Mouse (Mus musculus) macrophage (primary cell): ENCODE measurements at regions not wholly inside any gene's neighbourhood (a gene's known extent, or its start where the extent isn't known, plus 50 kb on each side); places are given as distances from the start of the nearest gene placed in this dataset.

ENCODE experiments used
- H3K27ac ChIP-seq: fragments of 350-480 bp; formaldehyde crosslinking; 2 replicates; pipeline ENCODE4 v1.9.0; 2021
- H3K36me3 ChIP-seq: fragments of 350-480 bp; formaldehyde crosslinking; 2 replicates; pipeline ENCODE4 v1.9.0; 2021; ENCODE audit errors: inconsistent target
- H3K4me3 ChIP-seq: fragments of 350-480 bp; formaldehyde crosslinking; 2 replicates; pipeline ENCODE4 v1.9.0; 2021; ENCODE audit errors: inconsistent target
- H3K79me2 ChIP-seq: fragments of 350-480 bp; formaldehyde crosslinking; 2 replicates; pipeline ENCODE4 v1.9.0; 2021; ENCODE audit errors: inconsistent target
- WGBS: methylation state at CpG from one replicate; pipeline ENCODE4 v1.1.7; 2026; ENCODE audit warnings: inconsistent platforms; ENCODE audit not compliant: missing documents; 5-methylcytosine and 5-hydroxymethylcytosine counted together

DNA sequence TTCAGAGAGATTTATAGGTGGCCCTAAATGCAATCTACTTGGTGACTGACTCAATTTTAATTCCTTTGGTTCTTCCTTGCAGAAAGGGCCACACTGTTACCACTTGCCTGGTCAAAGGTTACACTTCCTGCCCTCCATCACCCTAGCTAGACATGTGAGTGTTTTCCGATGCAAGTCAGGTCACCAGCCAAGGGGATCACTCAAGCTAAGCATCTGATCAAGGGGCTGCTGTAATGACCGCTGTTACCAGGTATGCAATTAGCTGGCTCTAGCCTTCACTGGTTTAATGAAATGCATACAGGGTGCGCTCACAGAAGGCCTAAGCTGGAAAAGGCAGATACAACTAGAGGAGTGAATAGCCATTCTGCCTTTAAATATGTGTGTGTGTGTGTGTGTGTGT, 105.1 kb downstream of the Mtx2 start:
- Histone ChIP-seq H3K27ac (no peak overlapping the region), H3K36me3 (no peaks in the 10 kb centered on the region), H3K79me2 (no peaks in the 10 kb centered on the region), H3K4me3 (no peak overlapping the region)
- WGBS = 97% methylated on average over 3 of the region's 3 CpGs

DNA sequence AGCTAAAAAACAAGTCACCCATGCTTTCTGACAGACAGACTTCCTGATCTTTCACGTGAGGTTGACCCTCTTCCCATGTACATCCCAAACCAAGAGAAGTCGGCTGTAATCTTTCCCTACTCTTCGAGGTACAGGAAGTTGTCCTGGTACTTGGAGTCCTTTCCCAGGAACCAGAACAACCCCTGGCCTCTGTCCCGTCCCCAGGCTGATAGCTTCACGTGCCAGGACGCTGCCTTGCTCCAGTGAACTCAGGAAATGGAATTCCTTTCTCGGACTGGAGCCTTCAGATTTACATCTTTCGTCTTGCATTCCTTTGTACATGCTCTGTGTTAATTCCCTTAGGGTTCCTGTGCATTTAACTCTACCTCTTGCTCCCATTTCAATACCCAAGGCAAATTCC, 107.6 kb downstream of the Mtx2 start:
- Histone ChIP-seq H3K4me3 (no peak overlapping the region), H3K79me2 (no peaks in the 10 kb centered on the region), H3K27ac (no peak overlapping the region), H3K36me3 (no peaks in the 10 kb centered on the region)
- 78% methylated on average over 8 of the region's 8 CpGs for WGBS

DNA sequence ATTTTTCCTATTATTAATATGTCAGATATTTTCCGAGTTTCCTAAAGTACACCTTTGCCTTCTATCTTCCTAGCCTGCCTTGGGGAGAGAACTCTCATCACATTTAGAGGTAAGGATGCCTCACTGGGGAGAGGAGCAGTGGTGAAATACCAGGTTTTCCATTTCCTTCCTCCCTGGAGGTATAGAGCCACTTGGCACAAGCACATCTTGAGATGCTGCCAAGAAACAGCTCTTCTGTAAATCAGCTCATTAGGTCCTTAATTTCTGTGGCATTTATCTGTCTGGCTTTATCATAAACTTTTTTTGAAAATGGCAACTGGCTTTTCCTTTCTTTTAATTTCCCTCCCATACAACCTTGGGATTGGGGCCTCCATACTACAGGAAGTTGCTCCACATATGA, 108.2 kb downstream of the Mtx2 start:
- H3K4me3 ChIP-seq = no peak overlapping the region
- H3K36me3 ChIP-seq = no peaks in the 10 kb centered on the region
- no peak overlapping the region for H3K27ac ChIP-seq
- no peaks in the 10 kb centered on the region for H3K79me2 ChIP-seq
- WGBS = 100% methylated on average over 1 of the region's 1 CpGs

DNA sequence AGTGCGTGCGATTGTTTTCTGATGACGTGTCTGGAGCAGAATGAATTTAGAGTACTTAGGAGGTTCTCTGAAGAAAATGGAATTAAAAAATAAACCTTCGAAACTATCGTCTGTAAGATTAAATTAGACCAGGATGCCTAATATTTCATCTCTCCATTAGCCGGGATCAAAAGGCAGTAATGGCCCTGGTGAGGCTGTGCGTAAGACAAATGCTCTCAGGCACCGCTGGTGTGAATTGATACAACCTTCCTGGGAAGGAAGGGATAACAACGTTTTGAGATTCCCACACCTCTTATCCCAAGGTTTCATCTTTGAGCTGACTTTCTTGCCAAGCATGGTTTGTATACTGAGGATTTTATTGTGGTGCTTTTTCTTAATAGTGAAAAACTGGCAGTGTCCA, 113.1 kb downstream of the Mtx2 start:
- no peak overlapping the region for H3K27ac ChIP-seq
- H3K36me3 ChIP-seq = no peaks in the 10 kb centered on the region
- no peak overlapping the region for H3K4me3 ChIP-seq
- no peaks in the 10 kb centered on the region for H3K79me2 ChIP-seq
- 91% methylated on average over 9 of the region's 9 CpGs for WGBS

DNA sequence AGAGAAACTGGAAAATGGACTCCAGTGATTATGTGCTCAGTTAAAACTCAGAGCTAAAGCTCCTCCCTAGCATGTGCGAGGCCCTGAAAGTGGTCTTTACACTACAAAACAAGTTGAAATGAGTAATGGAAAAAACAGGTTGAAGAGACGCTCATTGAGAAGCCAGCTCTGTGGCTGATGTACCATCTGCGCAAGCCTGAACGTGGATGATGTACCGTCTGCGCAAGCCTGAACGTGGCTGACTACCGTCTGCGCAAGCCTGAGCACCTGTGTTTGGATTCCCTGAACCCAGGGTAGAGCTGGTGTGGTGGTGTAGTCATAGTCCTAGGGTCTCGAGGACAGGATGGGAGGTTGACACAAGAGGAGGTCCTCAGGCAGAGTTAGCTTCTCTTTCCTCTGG, 116.4 kb downstream of the Mtx2 start:
- no peaks in the 10 kb centered on the region for H3K36me3 ChIP-seq
- H3K79me2 ChIP-seq = no peaks in the 10 kb centered on the region
- H3K4me3 ChIP-seq = no peak overlapping the region
- 93% methylated on average over 10 of the region's 10 CpGs for WGBS
- no peak overlapping the region for H3K27ac ChIP-seq

DNA sequence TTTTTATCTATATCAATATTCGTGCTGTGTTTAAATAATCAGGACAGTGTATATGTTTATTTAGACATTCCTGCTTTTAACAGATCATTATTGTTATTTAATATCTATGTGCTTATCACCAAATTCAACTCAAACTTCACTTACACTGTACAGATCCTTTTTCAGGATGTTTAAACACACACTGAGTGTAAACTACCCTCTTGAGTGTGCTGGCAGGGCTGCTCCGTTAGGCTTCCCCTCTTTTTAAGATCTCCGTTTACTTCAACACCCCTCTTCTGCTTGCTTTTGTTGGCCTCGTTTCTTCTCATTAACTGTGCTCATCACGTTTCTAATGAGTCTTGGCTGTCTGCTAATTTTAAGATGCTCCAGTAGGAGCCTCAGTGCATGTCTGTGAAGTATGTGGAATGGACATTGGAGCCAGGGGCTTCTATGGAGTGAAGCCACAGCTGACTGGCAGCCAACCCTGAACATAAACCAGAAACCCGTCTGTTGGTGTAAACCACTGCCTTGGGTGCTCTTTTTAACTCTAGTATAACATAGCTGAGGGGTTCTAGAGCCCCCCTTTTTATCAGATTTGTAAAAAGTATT, 117.1 kb downstream of the Mtx2 start:
- H3K27ac ChIP-seq = no peak overlapping the region
- H3K4me3 ChIP-seq = no peak overlapping the region
- no peaks in the 10 kb centered on the region for H3K36me3 ChIP-seq
- H3K79me2 ChIP-seq = no peaks in the 10 kb centered on the region
- WGBS = 85% methylated on average over 6 of the region's 6 CpGs

DNA sequence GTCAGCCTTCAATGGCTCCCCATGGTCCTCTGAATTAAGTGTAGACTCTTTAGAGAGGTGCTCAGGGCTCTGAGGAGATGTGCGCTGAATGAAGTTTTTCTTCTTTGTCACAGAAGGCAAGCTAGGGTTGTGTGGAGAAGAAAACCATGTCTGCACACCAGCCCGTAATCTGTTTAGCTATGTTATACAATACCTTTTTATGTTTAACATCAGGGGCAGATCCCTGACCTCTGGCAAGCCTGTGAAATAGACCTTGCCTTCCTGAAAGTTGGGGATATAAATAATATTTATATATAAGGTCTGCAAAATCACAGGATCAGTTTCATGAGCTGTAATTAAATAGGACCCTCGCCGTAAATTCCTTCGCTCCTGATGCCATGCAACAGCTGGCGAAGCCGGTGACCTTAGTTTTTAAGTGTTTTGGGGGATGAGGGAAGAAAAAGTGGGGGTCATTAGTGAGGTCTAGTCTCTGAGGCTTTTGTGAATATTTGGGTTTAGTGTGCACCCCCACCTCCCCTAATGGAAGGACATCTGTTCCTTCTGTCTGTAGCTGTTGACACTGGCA, 119.7 kb downstream of the Mtx2 start:
- Histone ChIP-seq H3K4me3 (no peak overlapping the region), H3K79me2 (no peaks in the 10 kb centered on the region), H3K27ac (no peak overlapping the region), H3K36me3 (no peaks in the 10 kb centered on the region)
- WGBS = 94% methylated on average over 7 of the region's 7 CpGs

DNA sequence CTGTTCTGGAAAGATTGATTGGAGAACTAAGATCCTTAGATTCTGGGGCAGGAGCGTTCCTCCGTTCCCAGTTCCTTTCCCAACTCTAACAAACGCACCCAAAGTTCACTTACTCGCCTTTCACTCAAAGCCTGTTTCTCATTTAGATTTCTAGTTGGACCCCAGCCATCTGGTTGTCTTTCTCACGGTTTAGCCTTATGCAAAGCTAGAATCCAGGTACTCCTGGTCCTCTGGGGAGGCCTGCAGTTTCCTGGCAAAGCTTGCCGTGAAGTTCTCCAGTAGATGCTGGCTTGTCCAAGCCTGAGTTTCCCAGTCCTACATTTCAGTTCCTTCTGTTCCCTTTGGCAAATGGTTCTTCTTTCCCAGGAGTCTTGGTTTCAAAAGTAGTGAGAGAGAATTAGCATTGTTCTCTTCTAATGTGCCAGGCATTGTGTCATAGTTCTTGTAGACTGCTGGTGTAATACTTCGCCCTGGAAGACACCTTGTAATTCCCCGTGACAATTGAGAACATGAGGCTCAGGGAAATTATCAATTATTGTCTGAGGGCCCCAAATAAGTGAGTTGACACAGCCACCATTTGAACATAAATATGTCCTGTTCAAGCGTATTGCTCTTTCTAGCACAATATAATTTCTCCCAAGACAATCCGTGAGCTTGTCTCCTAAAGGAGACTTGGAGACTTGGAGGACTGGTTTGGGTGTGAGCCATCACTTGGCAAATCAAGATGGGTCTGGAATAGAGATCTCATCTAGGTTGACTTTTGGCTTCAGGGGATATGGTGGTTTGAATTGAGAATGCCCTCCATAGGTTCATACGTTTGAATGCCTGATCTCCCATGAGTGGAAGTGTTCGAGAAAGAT, 126.0 kb downstream of the Mtx2 start:
- Histone ChIP-seq H3K36me3 (no peaks in the 10 kb centered on the region), H3K4me3 (no peak overlapping the region), H3K27ac (no peak overlapping the region), H3K79me2 (no peaks in the 10 kb centered on the region)
- WGBS = 91% methylated on average over 12 of the region's 12 CpGs

DNA sequence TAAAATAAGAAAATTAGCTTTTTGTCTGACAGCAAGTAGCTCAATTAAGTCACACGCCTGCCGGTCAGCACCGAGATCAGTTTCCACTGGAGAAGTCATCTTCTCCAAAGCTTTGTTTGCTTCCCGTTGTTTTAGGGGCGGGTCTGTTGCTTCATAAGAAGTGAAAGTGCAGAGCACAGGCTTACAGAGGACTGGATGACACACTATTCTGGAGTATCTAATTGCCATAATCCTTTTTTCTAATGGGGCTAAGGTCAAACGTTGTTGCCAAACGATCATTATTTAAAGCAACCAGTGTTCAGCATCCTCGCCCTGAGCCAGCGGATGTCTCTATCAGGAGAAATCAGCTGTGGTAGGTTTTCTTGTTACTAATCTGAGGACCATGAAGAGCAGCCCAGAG, 128.5 kb downstream of the Mtx2 start:
- no peak overlapping the region for H3K4me3 ChIP-seq
- no peak overlapping the region for H3K27ac ChIP-seq
- 82% methylated on average over 9 of the region's 9 CpGs for WGBS
- no peaks in the 10 kb centered on the region for H3K36me3 ChIP-seq
- H3K79me2 ChIP-seq = no peaks in the 10 kb centered on the region

DNA sequence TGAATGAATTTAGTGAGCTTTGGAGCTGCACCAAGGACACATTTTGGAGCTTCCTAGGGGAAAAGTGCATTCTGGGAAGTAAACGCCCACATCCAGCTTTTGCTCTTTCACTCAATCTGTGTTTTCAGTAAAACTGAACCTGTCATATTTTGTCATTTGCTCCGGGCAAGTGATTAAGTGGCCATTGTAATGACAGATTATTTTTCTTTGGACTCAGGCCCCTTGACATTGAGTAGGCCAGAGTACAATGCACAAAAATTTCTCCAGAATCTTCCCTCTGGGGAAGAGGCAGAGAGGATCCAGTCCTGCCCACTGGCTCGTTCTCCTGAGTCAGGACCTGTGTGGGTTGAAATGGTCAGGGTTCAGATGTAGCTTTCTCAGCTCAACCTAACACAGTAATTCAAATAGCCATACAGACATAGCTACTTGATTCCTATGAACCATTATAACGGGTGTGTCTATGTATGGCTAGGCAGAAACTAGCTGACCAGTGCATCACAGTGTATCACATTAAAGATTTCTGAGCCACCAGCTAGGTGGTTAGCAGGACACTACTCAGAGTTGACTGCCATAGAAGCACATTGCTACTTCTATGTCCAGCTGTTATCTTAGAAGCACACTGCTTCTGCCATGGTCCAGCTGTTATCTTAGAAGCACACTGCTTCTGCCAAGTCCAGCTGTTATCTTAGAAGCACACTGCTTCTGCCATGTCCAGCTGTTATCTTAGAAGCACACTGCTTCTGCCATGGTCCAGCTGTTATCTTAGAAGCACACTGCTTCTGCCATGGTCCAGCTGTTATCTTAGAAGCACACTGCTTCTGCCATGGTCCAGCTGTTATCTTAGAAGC, 129.9 kb downstream of the Mtx2 start:
- H3K79me2 ChIP-seq = no peaks in the 10 kb centered on the region
- H3K36me3 ChIP-seq = no peaks in the 10 kb centered on the region
- H3K27ac ChIP-seq = no peak overlapping the region
- 93% methylated on average over 4 of the region's 4 CpGs for whole genome bisulfite sequencing
- no peak overlapping the region for H3K4me3 ChIP-seq

DNA sequence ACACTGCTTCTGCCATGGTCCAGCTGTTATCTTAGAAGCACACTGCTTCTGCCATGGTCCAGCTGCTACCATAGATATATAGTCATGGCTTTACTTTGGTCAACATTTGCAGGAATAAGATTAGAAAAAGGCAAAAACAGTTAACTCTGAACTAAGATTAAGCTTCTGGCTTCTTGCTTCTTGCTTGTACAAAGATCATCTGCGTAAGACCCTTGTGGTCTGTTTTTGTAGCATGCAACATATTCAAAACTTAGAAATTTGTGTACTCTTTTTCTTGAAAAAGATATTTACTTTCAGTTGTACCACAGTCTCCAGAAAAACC, 130.5 kb downstream of the Mtx2 start:
- no peaks in the 10 kb centered on the region for H3K79me2 ChIP-seq
- 87% methylated on average over 1 of the region's 1 CpGs for WGBS
- no peaks in the 10 kb centered on the region for H3K36me3 ChIP-seq
- H3K4me3 ChIP-seq = no peak overlapping the region
- H3K27ac ChIP-seq = no peak overlapping the region

DNA sequence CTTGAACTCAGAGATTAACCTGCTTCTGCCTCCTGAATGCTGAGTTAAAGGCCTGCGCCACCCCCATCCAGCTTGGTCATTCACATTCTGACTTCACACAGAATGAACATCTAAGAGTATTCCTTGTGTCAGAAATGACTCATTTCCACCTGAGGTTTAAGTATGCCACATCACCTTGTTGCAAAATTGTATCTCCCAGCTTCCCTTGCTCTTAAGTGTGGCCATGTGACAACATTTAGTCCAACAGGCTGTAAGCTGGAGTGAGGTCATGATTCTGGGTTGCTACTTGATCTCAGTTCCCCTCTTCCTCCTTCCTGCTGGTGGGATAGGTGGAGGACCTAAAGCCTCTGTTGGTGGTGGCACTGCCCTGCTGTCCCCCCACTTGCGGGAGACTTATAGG, 131.0 kb downstream of the Mtx2 start:
- no peaks in the 10 kb centered on the region for H3K36me3 ChIP-seq
- no peak overlapping the region for H3K27ac ChIP-seq
- no peaks in the 10 kb centered on the region for H3K79me2 ChIP-seq
- H3K4me3 ChIP-seq = no peak overlapping the region
- WGBS = 90% methylated on average over 2 of the region's 2 CpGs

DNA sequence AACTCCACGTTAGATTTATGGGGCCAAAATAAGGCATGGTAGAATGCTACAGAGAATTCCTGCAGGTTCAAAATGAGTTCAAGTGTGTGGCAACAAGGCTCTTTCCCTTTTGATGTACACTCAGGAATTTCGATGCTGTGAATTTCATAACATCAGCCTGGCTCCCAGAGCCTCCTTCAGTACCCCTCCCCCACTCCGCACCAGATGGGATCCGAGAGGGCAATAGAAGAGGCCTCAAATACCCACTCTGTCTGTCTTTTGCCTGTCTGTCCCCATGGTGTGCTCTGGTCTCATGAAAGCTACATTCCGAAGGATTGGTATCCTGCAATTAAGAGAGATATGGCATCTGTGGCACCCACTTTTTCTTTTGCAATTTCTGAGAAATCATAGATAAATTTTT, 134.3 kb downstream of the Mtx2 start:
- WGBS = 77% methylated on average over 5 of the region's 5 CpGs
- no peaks in the 10 kb centered on the region for H3K36me3 ChIP-seq
- no peaks in the 10 kb centered on the region for H3K79me2 ChIP-seq
- no peak overlapping the region for H3K27ac ChIP-seq
- H3K4me3 ChIP-seq = no peak overlapping the region

DNA sequence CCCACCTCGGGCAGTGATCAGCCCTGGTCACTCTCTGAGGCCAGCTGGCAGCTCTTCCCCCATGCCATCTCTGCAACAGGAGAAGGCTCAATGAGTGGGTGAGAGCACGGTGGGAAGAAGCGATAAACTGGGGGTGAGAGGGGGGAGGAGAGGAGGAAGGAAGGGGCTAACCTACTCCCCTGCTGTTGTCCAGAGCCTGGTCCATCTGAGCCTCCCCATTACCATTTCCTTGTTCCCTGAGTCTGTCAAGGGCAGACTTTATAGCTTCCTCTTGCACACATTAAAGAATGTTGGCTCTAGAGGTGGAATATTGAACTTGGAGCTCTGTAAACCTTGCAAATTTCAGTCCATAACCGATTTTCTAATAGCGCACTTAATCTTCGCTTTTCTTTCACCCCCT, 136.8 kb downstream of the Mtx2 start:
- Histone ChIP-seq H3K4me3 (no peak overlapping the region), H3K36me3 (no peaks in the 10 kb centered on the region), H3K27ac (no peak overlapping the region), H3K79me2 (no peaks in the 10 kb centered on the region)
- 71% methylated on average over 6 of the region's 6 CpGs for WGBS

DNA sequence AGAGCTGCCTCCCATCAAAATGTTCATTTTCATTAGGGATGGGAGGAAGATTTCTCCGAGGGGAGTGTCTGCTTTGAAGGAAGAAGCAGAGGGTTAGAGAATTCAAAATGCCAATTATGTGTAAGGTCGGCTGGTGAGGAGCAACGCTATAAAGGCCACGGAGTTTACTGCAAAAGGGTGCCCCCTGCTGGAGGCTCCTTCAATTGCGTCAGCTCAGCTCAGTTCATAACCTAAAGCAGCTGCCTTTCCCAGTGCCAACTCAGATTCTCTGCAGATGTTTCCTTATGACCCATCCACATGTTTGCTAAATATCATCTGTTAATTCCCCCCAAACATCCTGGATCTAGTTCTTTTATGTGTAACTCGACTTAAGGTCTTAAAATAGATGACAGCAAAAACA, 138.8 kb downstream of the Mtx2 start:
- Histone ChIP-seq H3K79me2 (no peaks in the 10 kb centered on the region), H3K36me3 (no peaks in the 10 kb centered on the region), H3K4me3 (no peak overlapping the region), H3K27ac (no peak overlapping the region)
- 0% methylated on average over 6 of the region's 6 CpGs for WGBS
